Mouse (Mus musculus): ENCODE results near the gene Mlycd. TPM values are rescaled to one million over a fixed set of nuclear protein-coding genes. Genes with fewer than 3 reads are reported as not detected.

The Mlycd gene
- polyA plus RNA-seq, 3 experiments from 2014 or later, result 2.6 to 7.3 (median 7.1) TPM

Other genes starting within 250 kb of the Mlycd start
- 100 to 1,000 TPM; 199 to 226 (median 213) TPM for gene Hsbp1, start 50.4 kb upstream of the Mlycd start, polyA plus RNA-seq (2017; shearing (Covaris generic))
- 10 to 100 TPM; 15.6 to 28.0 (median 24.5) TPM for gene Osgin1, start 39.2 kb downstream of the Mlycd start, polyA plus RNA-seq (2017; shearing (Covaris generic))
- not detected for gene Necab2, start 51.8 kb downstream of the Mlycd start, polyA plus RNA-seq (2017; shearing (Covaris generic))
- not detected for gene Slc38a8, start 106.8 kb downstream of the Mlycd start, polyA plus RNA-seq (2017; shearing (Covaris generic))
- gene Mbtps1, start 163.9 kb downstream of the Mlycd start, polyA plus RNA-seq (2017; shearing (Covaris generic)), result 10 to 100 TPM; 32.6 to 52.2 (median 45.6) TPM
- gene Hsdl1, start 180.3 kb downstream of the Mlycd start, polyA plus RNA-seq (2017; shearing (Covaris generic)), result 10 to 100 TPM; 30.3 to 73.9 (median 72.5) TPM
- not detected for gene Dnaaf1, start 180.4 kb downstream of the Mlycd start, polyA plus RNA-seq (2017; shearing (Covaris generic))
- 10 to 100 TPM in 2 of 3 experiments, 1 to 10 TPM in 1; 8.3 to 14.8 (median 13.3) TPM for gene Taf1c, start 210.3 kb downstream of the Mlycd start, polyA plus RNA-seq (2017; shearing (Covaris generic))
- gene Adad2, start 217.9 kb downstream of the Mlycd start, polyA plus RNA-seq (2017; shearing (Covaris generic)), result not detected
- gene Kcng4, start 240.8 kb downstream of the Mlycd start, polyA plus RNA-seq (2017; shearing (Covaris generic)), result not detected